Mouse (Mus musculus): ENCODE data around the gene Nr1h4. TPM values are rescaled to one million over a fixed set of nuclear protein-coding genes. Genes with fewer than 3 reads are reported as not detected.

Nr1h4 gene
- polyA plus RNA-seq, 1 experiment, result not detected

GRCm38 (mm10) chr10:89525823-89526222 lies 7.6 kb downstream of the Nr1h4 start:
- TF ChIP-seq POLR2A (IDR thresholded peaks at IDR 0.05; ENCODE audit: insufficient read depth, low read depth, low read length), result no peak
- no peak for TF ChIP-seq CTCF (IDR thresholded peaks at IDR 0.05; ENCODE audit: insufficient read depth, low read depth, low read length)
- WGBS, result 49% methylated on average over 2 of the region's 2 CpGs
- Histone ChIP-seq H3K27ac (ENCODE audit: insufficient read depth, low read depth, low read length) (no peak overlapping the region), H3K4me1 (ENCODE audit: control insufficient read depth, insufficient read depth, low read length) (no peaks in the 10 kb centered on the region), H3K4me3 (ENCODE audit: insufficient read depth, low read depth, low read length) (no peak overlapping the region)

- 92% methylated on average over 7 of the region's 7 CpGs for WGBS
- H3K27ac ChIP-seq (ENCODE audit: insufficient read depth, low read depth, low read length), result no peak overlapping the region
Observed at GRCm38 (mm10) chr10:89522481-89522880, 10.9 kb downstream of the Nr1h4 start.

DNA sequence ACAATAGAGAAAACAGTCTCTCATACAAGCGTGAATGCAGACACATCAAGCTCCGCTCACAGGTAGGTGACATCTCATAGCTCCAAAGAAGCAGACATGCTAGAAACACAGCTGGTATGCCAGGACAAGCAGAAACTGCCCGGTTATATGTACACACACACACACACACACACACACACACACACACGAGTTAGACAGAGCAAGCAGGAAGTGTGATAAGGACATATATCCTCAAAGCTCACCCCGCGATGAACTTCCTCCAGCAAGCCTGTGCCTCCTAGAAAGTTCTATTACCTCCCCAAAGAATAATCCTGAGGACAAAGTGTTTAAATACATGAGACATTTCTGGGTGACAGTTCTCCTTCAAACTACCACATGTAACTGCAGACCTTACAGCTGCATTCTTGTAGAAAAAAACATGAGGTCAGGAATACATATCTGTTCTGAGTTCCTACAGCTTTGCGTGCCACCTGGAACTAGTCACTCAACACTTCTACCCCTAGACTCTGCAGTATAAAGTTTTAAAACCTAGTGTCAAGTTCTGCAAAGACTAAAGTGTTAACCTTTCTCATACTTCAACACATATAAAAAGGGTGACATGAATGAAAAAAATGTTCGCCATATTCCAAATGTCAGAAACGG lies 11.5 kb downstream of the Nr1h4 start:
- Histone ChIP-seq H3K4me1 (ENCODE audit: control insufficient read depth, insufficient read depth, low read length) (no peaks in the 10 kb centered on the region), H3K4me3 (ENCODE audit: insufficient read depth, low read depth, low read length) (no peak overlapping the region), H3K27ac (ENCODE audit: insufficient read depth, low read depth, low read length) (no peak overlapping the region)
- 91% methylated on average over 9 of the region's 9 CpGs for WGBS
- TF ChIP-seq POLR2A (IDR thresholded peaks at IDR 0.05; ENCODE audit: insufficient read depth, low read depth, low read length) (no peak), CTCF (IDR thresholded peaks at IDR 0.05; ENCODE audit: insufficient read depth, low read depth, low read length) (no peak)

More at GRCm38 (mm10) chr10:89522481-89522880, 10.9 kb downstream of the Nr1h4 start:
- no peak overlapping the region for H3K4me3 ChIP-seq (ENCODE audit: insufficient read depth, low read depth, low read length)
- H3K4me1 ChIP-seq (ENCODE audit: control insufficient read depth, insufficient read depth, low read length), result no peaks in the 10 kb centered on the region
- TF ChIP-seq CTCF (IDR thresholded peaks at IDR 0.05; ENCODE audit: insufficient read depth, low read depth, low read length), result no peak
- no peak for TF ChIP-seq POLR2A (IDR thresholded peaks at IDR 0.05; ENCODE audit: insufficient read depth, low read depth, low read length)

DNA sequence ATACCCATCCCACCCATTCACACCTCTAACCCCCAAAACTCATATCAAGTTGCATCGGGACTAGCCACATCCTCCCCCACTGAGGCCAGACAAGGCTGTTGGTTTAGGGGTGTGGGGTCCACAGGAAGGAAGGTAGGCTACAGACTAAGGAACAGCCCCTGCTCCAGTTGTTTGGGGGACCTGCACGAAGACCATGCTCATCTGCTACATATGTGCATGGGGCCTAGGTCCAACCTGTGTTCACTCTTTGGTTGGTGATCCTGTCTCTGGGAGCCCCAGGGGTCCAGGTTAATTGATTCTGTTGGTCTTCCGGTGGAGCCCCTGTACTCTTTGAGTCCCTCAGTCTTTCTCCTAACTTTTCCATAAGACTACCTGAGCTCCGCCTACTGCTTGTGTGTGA lies 13.0 kb downstream of the Nr1h4 start:
- no peaks in the 10 kb centered on the region for H3K4me1 ChIP-seq (ENCODE audit: control insufficient read depth, insufficient read depth, low read length)
- H3K27ac ChIP-seq (ENCODE audit: insufficient read depth, low read depth, low read length), result no peak overlapping the region
- no peak overlapping the region for H3K4me3 ChIP-seq (ENCODE audit: insufficient read depth, low read depth, low read length)
- WGBS, result 93% methylated on average over 4 of the region's 4 CpGs
- TF ChIP-seq CTCF (IDR thresholded peaks at IDR 0.05; ENCODE audit: insufficient read depth, low read depth, low read length) (no peak), POLR2A (IDR thresholded peaks at IDR 0.05; ENCODE audit: insufficient read depth, low read depth, low read length) (no peak)

- Histone ChIP-seq H3K27ac (ENCODE audit: insufficient read depth, low read depth, low read length) (no peak overlapping the region), H3K4me1 (ENCODE audit: control insufficient read depth, insufficient read depth, low read length) (no peaks in the 10 kb centered on the region), H3K4me3 (ENCODE audit: insufficient read depth, low read depth, low read length) (no peak overlapping the region)
- no peak for TF ChIP-seq CTCF (IDR thresholded peaks at IDR 0.05; ENCODE audit: insufficient read depth, low read depth, low read length)
- TF ChIP-seq POLR2A (IDR thresholded peaks at IDR 0.05; ENCODE audit: insufficient read depth, low read depth, low read length), result no peak
- WGBS, result 92% methylated on average over 4 of the region's 4 CpGs
Observed at GRCm38 (mm10) chr10:89519226-89519625, 14.2 kb downstream of the Nr1h4 start.

DNA sequence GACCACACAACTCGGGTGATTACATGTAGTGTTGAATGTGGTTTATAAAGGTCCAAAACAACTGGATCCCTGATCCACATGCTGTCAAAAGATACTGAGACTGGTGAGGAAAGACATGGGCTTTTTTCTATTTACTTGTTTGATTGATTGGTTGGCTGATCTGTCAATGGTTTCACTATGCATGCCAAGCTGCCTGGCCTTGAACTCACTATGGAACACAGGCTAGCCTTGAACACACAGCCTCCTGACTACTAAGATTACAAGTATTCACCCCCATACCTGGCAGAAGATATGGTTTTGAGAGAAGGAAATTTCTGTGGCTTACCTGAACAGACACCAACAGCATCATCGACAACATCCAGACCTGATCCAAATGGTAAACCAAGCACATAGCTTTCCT lies 15.0 kb downstream of the Nr1h4 start:
- Histone ChIP-seq H3K27ac (ENCODE audit: insufficient read depth, low read depth, low read length) (no peak overlapping the region), H3K4me1 (ENCODE audit: control insufficient read depth, insufficient read depth, low read length) (no peaks in the 10 kb centered on the region), H3K4me3 (ENCODE audit: insufficient read depth, low read depth, low read length) (no peak overlapping the region)
- WGBS, result 90% methylated on average over 2 of the region's 2 CpGs
- TF ChIP-seq POLR2A (IDR thresholded peaks at IDR 0.05; ENCODE audit: insufficient read depth, low read depth, low read length) (no peak), CTCF (IDR thresholded peaks at IDR 0.05; ENCODE audit: insufficient read depth, low read depth, low read length) (no peak)

DNA sequence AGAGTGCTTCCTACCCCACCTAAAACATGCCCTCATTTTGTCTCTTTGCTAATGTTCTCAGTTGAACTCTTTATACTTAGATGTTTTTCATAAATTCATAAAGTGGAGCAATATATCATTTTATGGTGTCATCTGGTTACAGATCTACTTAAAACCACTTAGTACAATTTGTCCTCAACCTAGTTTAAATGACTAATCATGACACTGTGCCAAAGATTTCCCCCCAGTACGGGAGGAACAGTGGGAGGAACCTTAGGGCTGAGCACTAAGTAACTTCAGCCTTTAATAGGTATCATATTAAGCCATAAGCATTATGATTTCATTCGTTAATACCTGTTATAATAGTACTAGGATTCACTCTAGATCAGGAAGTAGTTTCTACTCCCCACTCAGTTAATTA lies 17.6 kb downstream of the Nr1h4 start:
- TF ChIP-seq CTCF (IDR thresholded peaks at IDR 0.05; ENCODE audit: insufficient read depth, low read depth, low read length) (no peak), POLR2A (IDR thresholded peaks at IDR 0.05; ENCODE audit: insufficient read depth, low read depth, low read length) (no peak)
- H3K4me1 ChIP-seq (ENCODE audit: control insufficient read depth, insufficient read depth, low read length), result no peaks in the 10 kb centered on the region
- no peak overlapping the region for H3K4me3 ChIP-seq (ENCODE audit: insufficient read depth, low read depth, low read length)
- no peak overlapping the region for H3K27ac ChIP-seq (ENCODE audit: insufficient read depth, low read depth, low read length)
- 75% methylated on average over 2 of the region's 2 CpGs for WGBS

DNA sequence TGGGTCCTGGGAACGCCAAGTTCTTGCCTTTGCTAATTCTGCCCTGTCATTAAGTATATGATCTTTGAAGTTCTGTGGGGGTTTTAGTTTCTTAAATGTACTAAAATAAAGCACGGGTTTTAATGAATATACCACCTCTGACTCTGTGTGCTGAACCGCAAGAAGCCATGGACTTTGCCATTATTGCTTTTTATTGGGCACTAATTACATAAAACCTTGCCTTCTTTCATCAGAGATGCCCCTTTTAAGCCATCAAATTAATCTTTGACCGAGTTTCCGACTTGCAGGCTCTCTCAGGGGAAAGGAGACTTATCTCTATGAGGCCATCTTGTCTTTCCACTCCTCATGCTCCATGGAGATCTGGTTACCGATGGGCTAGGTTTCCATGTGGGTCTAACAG lies 20.8 kb downstream of the Nr1h4 start:
- 84% methylated on average over 6 of the region's 6 CpGs for WGBS
- H3K4me3 ChIP-seq (ENCODE audit: insufficient read depth, low read depth, low read length), result no peak overlapping the region

GRCm38 (mm10) chr10:89510547-89510946 lies 22.8 kb downstream of the Nr1h4 start:
- Histone ChIP-seq H3K27ac (ENCODE audit: insufficient read depth, low read depth, low read length) (no peak overlapping the region), H3K4me1 (ENCODE audit: control insufficient read depth, insufficient read depth, low read length) (no peaks in the 10 kb centered on the region), H3K4me3 (ENCODE audit: insufficient read depth, low read depth, low read length) (no peak overlapping the region)
- 93% methylated on average over 2 of the region's 2 CpGs for WGBS
- TF ChIP-seq CTCF (IDR thresholded peaks at IDR 0.05; ENCODE audit: insufficient read depth, low read depth, low read length) (no peak), POLR2A (IDR thresholded peaks at IDR 0.05; ENCODE audit: insufficient read depth, low read depth, low read length) (no peak)

More for the DNA sequence above, 20.8 kb downstream of the Nr1h4 start:
- Histone ChIP-seq H3K27ac (ENCODE audit: insufficient read depth, low read depth, low read length) (no peak overlapping the region), H3K4me1 (ENCODE audit: control insufficient read depth, insufficient read depth, low read length) (no peaks in the 10 kb centered on the region)
- TF ChIP-seq CTCF (IDR thresholded peaks at IDR 0.05; ENCODE audit: insufficient read depth, low read depth, low read length), result no peak

DNA sequence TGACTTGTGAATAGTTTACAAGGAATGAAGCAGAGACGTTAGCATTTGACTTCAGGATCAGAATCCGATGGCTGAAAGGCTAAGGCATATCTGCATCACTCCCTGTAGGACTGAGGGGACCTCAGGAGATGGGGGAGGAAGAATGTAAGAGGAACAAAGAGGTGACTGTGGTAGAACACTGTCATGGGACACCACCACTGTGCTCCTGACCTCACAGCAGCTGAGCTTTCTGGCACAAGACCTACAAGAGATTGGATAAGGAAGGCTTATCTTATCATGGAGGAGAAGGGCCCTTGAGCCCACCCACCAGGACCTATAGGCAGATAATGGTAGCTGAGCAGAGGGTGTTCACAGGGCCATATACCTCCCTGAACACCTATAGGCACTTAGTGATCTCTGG lies 24.8 kb downstream of the Nr1h4 start:
- Histone ChIP-seq H3K4me3 (ENCODE audit: insufficient read depth, low read depth, low read length) (no peak overlapping the region), H3K4me1 (ENCODE audit: control insufficient read depth, insufficient read depth, low read length) (no peaks in the 10 kb centered on the region), H3K27ac (ENCODE audit: insufficient read depth, low read depth, low read length) (no peak overlapping the region)
- WGBS, result 81% methylated on average over 2 of the region's 2 CpGs
- TF ChIP-seq CTCF (IDR thresholded peaks at IDR 0.05; ENCODE audit: insufficient read depth, low read depth, low read length) (no peak), POLR2A (IDR thresholded peaks at IDR 0.05; ENCODE audit: insufficient read depth, low read depth, low read length) (no peak)
